Mouse (Mus musculus): ENCODE results near the gene Vrk2.

GRCm38 (mm10) chr11:26597761-26598160, 4.0 kb upstream of the Vrk2 start:
- no peak for TF ChIP-seq CTCF (IDR thresholded peaks at IDR 0.05; ENCODE audit: low read depth)
- TF ChIP-seq EP300 (optimal IDR thresholded peaks at IDR 0.05): no peak
